In the genomic region with DNA sequence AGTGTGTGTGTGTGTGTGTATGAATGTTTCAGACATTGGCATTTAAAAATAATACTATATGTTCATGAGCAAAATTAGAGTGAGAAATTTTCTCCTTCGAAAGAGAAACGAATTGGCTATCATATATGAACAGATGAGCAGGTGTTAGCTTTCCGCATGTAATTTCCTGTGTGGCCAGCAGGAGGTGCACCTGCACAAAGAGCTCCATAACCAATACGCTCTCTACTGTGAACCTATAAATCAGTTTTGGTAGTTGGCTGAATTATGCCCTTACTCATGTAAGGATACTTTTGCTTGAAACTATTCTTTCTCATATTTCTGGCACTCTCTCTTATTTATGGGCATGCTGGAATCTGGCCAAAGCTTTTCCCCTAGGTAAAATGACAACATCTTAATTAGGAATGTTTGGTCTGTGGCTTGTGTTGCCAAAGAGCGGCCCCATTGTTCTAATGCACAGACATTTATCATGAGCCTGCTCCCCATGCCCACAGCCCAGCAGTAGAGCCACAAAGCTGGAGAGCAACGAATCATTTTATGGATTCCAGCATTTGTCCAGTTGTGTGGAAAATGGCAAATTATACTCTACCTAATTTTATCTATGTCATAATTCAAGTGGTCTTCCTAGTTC, we compare ENCODE assay signal across 8 mouse cellular contexts.
DNase-seq lines count a peak whose midpoint lies in the region.
"Had no signal": no experiment of that assay in that cellular context is flagged by ENCODE, and none has a peak within 500 bp of the region (broad histone marks: within the 10 kb centered on the region; RNA-seq: fewer than 3 reads in every experiment).

No protein-coding gene starts in this region.

- WGBS in forebrain, embryonic 10.5 days: 61% methylated on average over 6 of the region's 6 CpGs

- DNase-seq in spleen, adult 12 weeks (ENCODE audit: low spot score): peak; percentile 5
- no peak for DNase-seq in spleen, postnatal 36 days (ENCODE audit: low spot score in 2 of 2)
- DNase-seq in adrenal gland, adult 18-20 months (ENCODE audit: low spot score in 2 of 2): peak; percentile 17 to 34
- peak; percentile 38 for DNase-seq in forebrain, embryonic 10.5 days (ENCODE audit: extremely low spot score, low spot score)
- DNase-seq in kidney, postnatal 4 days: peak; percentile 66 to 71
- DNase-seq in lung, postnatal 25 days (ENCODE audit: low spot score): peak; percentile 13
- peak; percentile 6 to 11 for DNase-seq in spleen, postnatal 14 days (ENCODE audit: low spot score in 2 of 2)

- H3K27ac ChIP-seq in forebrain, embryonic 10.5 days: no peak overlapping the region
- H3K27ac ChIP-seq: heart, embryonic 15.5 days had no signal

- no peaks in the 10 kb centered on the region for H3K36me3 ChIP-seq in forebrain, embryonic 10.5 days (replicated peaks)
- H3K36me3 ChIP-seq: heart, embryonic 15.5 days had no signal

- H3K4me1 ChIP-seq in forebrain, embryonic 10.5 days: no peaks in the 10 kb centered on the region
- H3K4me1 ChIP-seq: heart, embryonic 15.5 days had no signal

- H3K27me3 ChIP-seq in forebrain, embryonic 10.5 days (ENCODE audit: poor library complexity, severe bottlenecking): no peaks in the 10 kb centered on the region
- H3K27me3 ChIP-seq: heart, embryonic 15.5 days had no signal

- no peaks in the 10 kb centered on the region for H3K9me3 ChIP-seq in forebrain, embryonic 10.5 days
- H3K9me3 ChIP-seq: heart, embryonic 15.5 days had no signal

- no peak overlapping the region for H3K4me3 ChIP-seq in forebrain, embryonic 10.5 days
- H3K4me3 ChIP-seq: heart, embryonic 15.5 days had no signal

Comparison
In these comparisons a context has a peak if more than half of its experiments do, and no peak if none do; other contexts are left out.
1. DNase-seq: peak in spleen, adult 12 weeks (single experiment), adrenal gland, adult 18-20 months (2 of 2), forebrain, embryonic 10.5 days (single experiment), kidney, postnatal 4 days (2 of 2), lung, postnatal 25 days (single experiment) and spleen, postnatal 14 days (2 of 2); none in spleen, postnatal 36 days (0 of 2).